Mouse (Mus musculus): Measurements from ENCODE around the gene Rev1. TPM values are rescaled to one million over a fixed set of nuclear protein-coding genes. Genes with fewer than 3 reads are reported as not detected.
A peak's percentile ranks its signal among the peaks of the same experiment; 100 is the strongest.

The Rev1 gene
- polyA plus RNA-seq (2014; fragmentation: Nextera tagmentation; extraction: Ambion mirVana): 31.6 and 38.0 TPM in 2 replicates

GRCm38 (mm10) chr1:38129501-38130267 lies at the start of gene Rev1:
Rev1 (minus strand) TSS chr1:38129801.
- WGBS: under 1% methylated on average over 89 of the region's 122 CpGs
- H3K27ac ChIP-seq (ENCODE audit: low read depth, low read length): peak within 1 kb of the TSS; percentile 94
- H3K9ac ChIP-seq (ENCODE audit: low read length): peak within 1 kb of the TSS; percentile 75
- ATAC-seq (ENCODE audit: low FRiP score) (peak; percentile 93), DNase-seq (ENCODE audit: low spot score, missing footprints) (peak; percentile 98)
- H3K36me3 ChIP-seq (ENCODE audit: control insufficient read depth, insufficient read depth, low read length): no peaks in the 10 kb centered on the region
- no peaks in the 10 kb centered on the region for H3K9me3 ChIP-seq (ENCODE audit: control insufficient read depth, low read length)
- peak within 1 kb of the TSS; percentile 67 for H3K4me2 ChIP-seq
- no peaks in the 10 kb centered on the region for H3K27me3 ChIP-seq (ENCODE audit: control insufficient read depth, insufficient read depth, low read length)
- peak within 1 kb of the TSS; percentile 87 for H3K4me3 ChIP-seq (ENCODE audit: low read depth, low read length)
- peaks cover 11% of the 10 kb centered on the region; the same call in 1 of the 2 replicates for H3K4me1 ChIP-seq (ENCODE audit: control insufficient read depth, insufficient read depth, low read length)

DNA sequence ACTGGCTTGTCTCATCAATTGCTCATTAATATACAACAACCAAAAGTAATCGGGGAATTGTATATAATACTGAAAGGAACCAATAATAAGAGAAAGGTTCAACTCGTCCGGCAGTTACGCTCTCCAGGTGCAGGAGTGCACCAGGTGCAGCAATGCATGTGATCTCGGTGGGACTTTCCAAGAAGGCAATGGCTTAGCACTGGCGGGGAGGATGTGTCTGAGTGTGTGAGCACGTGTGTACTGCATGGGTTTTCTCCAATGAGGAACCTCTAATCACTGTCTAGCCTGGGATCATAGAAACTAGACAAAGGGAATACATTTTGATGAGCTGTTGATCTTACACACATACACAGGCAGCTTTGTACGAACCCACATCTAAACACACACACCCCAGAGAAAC lies 49.3 kb upstream of the Rev1 start:
- H3K9ac ChIP-seq (ENCODE audit: low read length): no peak overlapping the region
- H3K4me3 ChIP-seq (ENCODE audit: low read depth, low read length): no peak overlapping the region
- H3K4me1 ChIP-seq (ENCODE audit: control insufficient read depth, insufficient read depth, low read length): no peaks in the 10 kb centered on the region
- H3K36me3 ChIP-seq (ENCODE audit: control insufficient read depth, insufficient read depth, low read length): no peaks in the 10 kb centered on the region; the same call in 1 of the 2 replicates
- WGBS: 94% methylated on average over 8 of the region's 8 CpGs
- DNase-seq (ENCODE audit: low spot score, missing footprints): no peak
- H3K9me3 ChIP-seq (ENCODE audit: control insufficient read depth, low read length): no peaks in the 10 kb centered on the region
- no peak overlapping the region for H3K27ac ChIP-seq (ENCODE audit: low read depth, low read length)
- no peaks in the 10 kb centered on the region for H3K27me3 ChIP-seq (ENCODE audit: control insufficient read depth, insufficient read depth, low read length)
- no peak for ATAC-seq (ENCODE audit: low FRiP score)
- no peak overlapping the region for H3K4me2 ChIP-seq

GRCm38 (mm10) chr1:38176077-38176476 lies 46.5 kb upstream of the Rev1 start:
- H3K27ac ChIP-seq (ENCODE audit: low read depth, low read length): no peak overlapping the region
- no peak overlapping the region for H3K4me2 ChIP-seq
- no peaks in the 10 kb centered on the region for H3K4me1 ChIP-seq (ENCODE audit: control insufficient read depth, insufficient read depth, low read length)
- WGBS: 91% methylated on average over 7 of the region's 7 CpGs
- H3K27me3 ChIP-seq (ENCODE audit: control insufficient read depth, insufficient read depth, low read length): no peaks in the 10 kb centered on the region
- DNase-seq (ENCODE audit: low spot score, missing footprints) (no peak), ATAC-seq (ENCODE audit: low FRiP score) (no peak)
- H3K36me3 ChIP-seq (ENCODE audit: control insufficient read depth, insufficient read depth, low read length): no peaks in the 10 kb centered on the region
- H3K9ac ChIP-seq (ENCODE audit: low read length): no peak overlapping the region
- H3K4me3 ChIP-seq (ENCODE audit: low read depth, low read length): no peak overlapping the region
- H3K9me3 ChIP-seq (ENCODE audit: control insufficient read depth, low read length): no peaks in the 10 kb centered on the region

DNA sequence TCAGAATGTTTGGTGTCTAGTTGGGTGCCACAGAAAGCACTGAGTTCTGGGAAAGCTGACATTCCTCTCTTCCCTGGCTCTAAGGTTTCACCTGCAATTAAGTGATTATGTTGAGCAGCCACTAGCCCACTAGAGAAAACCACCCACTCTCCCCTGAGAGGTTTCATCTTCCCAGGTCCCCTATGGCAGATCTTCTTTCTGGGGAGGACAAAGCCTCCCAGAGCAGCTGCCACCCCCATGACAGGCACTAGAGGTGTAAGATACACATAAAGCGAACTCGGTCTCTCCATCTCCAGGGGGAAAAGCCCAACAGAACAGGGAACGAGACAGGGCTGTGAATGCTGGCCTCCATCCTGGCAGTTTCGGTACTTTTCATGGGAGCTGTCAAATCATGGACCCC lies 42.3 kb upstream of the Rev1 start:
- no peak overlapping the region for H3K4me3 ChIP-seq (ENCODE audit: low read depth, low read length)
- H3K4me1 ChIP-seq (ENCODE audit: control insufficient read depth, insufficient read depth, low read length): no peaks in the 10 kb centered on the region
- DNase-seq (ENCODE audit: low spot score, missing footprints) (no peak), ATAC-seq (ENCODE audit: low FRiP score) (no peak)
- H3K27ac ChIP-seq (ENCODE audit: low read depth, low read length): no peak overlapping the region
- no peaks in the 10 kb centered on the region for H3K27me3 ChIP-seq (ENCODE audit: control insufficient read depth, insufficient read depth, low read length)
- no peaks in the 10 kb centered on the region for H3K9me3 ChIP-seq (ENCODE audit: control insufficient read depth, low read length)
- 92% methylated on average over 4 of the region's 4 CpGs for WGBS
- no peak overlapping the region for H3K9ac ChIP-seq (ENCODE audit: low read length)
- H3K4me2 ChIP-seq: no peak overlapping the region
- H3K36me3 ChIP-seq (ENCODE audit: control insufficient read depth, insufficient read depth, low read length): no peaks in the 10 kb centered on the region

DNA sequence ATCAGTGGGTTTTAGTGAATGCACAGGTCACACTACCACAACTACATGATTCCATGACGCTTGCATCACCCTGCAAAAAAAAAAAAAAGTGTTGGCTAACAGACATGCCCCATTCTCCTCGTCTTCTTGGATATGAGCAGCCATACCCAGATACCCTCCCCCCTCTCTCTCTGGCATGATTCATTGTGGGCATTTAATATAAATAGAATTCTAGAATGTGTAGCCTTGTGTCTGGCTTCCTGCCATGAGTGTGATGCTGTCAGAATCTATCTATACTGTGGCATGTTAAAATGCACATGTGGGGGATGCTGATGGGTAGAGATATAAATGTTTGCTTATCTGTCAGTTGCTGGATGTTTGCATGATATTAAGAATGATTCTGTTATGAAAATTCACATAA lies 36.1 kb upstream of the Rev1 start:
- no peak for DNase-seq (ENCODE audit: low spot score, missing footprints)
- no peak for ATAC-seq (ENCODE audit: low FRiP score)
- Histone ChIP-seq H3K27me3 (ENCODE audit: control insufficient read depth, insufficient read depth, low read length) (no peaks in the 10 kb centered on the region), H3K9me3 (ENCODE audit: control insufficient read depth, low read length) (no peaks in the 10 kb centered on the region), H3K27ac (ENCODE audit: low read depth, low read length) (no peak overlapping the region), H3K36me3 (ENCODE audit: control insufficient read depth, insufficient read depth, low read length) (no peaks in the 10 kb centered on the region), H3K4me3 (ENCODE audit: low read depth, low read length) (no peak overlapping the region), H3K4me1 (ENCODE audit: control insufficient read depth, insufficient read depth, low read length) (no peaks in the 10 kb centered on the region), H3K4me2 (no peak overlapping the region), H3K9ac (ENCODE audit: low read length) (no peak overlapping the region)
- 83% methylated on average over 2 of the region's 2 CpGs for WGBS

DNA sequence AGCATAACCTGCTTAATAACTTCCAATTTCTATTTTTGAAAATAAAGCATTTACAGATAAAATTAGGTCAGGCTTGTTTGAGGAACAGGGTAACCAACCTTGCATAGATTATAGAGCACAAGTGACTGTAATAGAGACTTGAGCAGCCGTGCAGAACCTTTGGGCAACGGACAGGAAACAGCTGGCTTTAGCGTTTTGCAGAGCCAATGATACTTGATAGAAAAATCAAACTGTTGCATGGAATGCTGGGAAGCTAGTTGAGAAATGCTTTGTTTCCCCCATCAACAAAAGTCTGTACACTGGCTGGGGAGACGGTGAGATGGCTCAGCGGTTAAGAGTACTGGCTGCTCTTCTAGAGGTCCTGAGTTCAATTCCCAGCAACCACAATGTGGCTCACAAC lies 20.5 kb upstream of the Rev1 start:
- 94% methylated on average over 5 of the region's 5 CpGs for WGBS
- no peaks in the 10 kb centered on the region for H3K9me3 ChIP-seq (ENCODE audit: control insufficient read depth, low read length)
- no peak for ATAC-seq (ENCODE audit: low FRiP score)

DNA sequence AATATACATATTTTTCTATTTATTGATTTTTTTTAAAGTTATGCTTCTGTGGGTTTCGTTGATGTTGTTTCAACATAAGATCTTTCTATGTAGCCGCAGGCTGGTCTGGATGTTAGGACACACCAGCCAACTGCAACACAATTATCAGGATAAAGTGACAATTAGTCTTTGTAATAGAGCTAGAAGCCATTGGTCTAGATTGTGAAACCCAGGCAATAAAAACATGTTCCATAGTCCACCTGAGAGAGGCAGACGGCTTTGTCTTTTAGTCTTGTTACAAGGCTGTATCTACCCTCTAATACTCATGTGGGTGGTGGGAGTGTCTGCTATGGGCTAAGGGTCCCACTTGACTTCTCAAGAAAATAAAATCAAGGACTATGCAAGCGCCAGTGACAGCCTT lies 16.4 kb upstream of the Rev1 start:
- no peak overlapping the region for H3K4me3 ChIP-seq (ENCODE audit: low read depth, low read length)
- H3K4me2 ChIP-seq: no peak overlapping the region
- no peak overlapping the region for H3K27ac ChIP-seq (ENCODE audit: low read depth, low read length)
- no peaks in the 10 kb centered on the region for H3K4me1 ChIP-seq (ENCODE audit: control insufficient read depth, insufficient read depth, low read length)
- H3K27me3 ChIP-seq (ENCODE audit: control insufficient read depth, insufficient read depth, low read length): no peaks in the 10 kb centered on the region
- DNase-seq (ENCODE audit: low spot score, missing footprints): peak; percentile 76
- no peak overlapping the region for H3K9ac ChIP-seq (ENCODE audit: low read length)
- H3K36me3 ChIP-seq (ENCODE audit: control insufficient read depth, insufficient read depth, low read length): no peaks in the 10 kb centered on the region
- ATAC-seq (ENCODE audit: low FRiP score): no peak
- no peaks in the 10 kb centered on the region for H3K9me3 ChIP-seq (ENCODE audit: control insufficient read depth, low read length)
- WGBS: 94% methylated on average over 4 of the region's 4 CpGs

More for the DNA sequence above, 20.5 kb upstream of the Rev1 start:
- no peak overlapping the region for H3K9ac ChIP-seq (ENCODE audit: low read length)
- no peaks in the 10 kb centered on the region for H3K27me3 ChIP-seq (ENCODE audit: control insufficient read depth, insufficient read depth, low read length)
- H3K36me3 ChIP-seq (ENCODE audit: control insufficient read depth, insufficient read depth, low read length): no peaks in the 10 kb centered on the region
- no peak for DNase-seq (ENCODE audit: low spot score, missing footprints)
- no peak overlapping the region for H3K4me3 ChIP-seq (ENCODE audit: low read depth, low read length)
- no peaks in the 10 kb centered on the region for H3K4me1 ChIP-seq (ENCODE audit: control insufficient read depth, insufficient read depth, low read length)
- no peak overlapping the region for H3K27ac ChIP-seq (ENCODE audit: low read depth, low read length)
- H3K4me2 ChIP-seq: no peak overlapping the region

- no peak overlapping the region for H3K4me3 ChIP-seq (ENCODE audit: low read depth, low read length)
- ATAC-seq (ENCODE audit: low FRiP score) (no peak), DNase-seq (ENCODE audit: low spot score, missing footprints) (peak; percentile 54)
- no peaks in the 10 kb centered on the region for H3K36me3 ChIP-seq (ENCODE audit: control insufficient read depth, insufficient read depth, low read length)
- WGBS: 77% methylated on average over 1 of the region's 1 CpGs
- H3K4me1 ChIP-seq (ENCODE audit: control insufficient read depth, insufficient read depth, low read length): no peaks in the 10 kb centered on the region
- H3K9ac ChIP-seq (ENCODE audit: low read length): no peak overlapping the region
- no peak overlapping the region for H3K4me2 ChIP-seq
- no peaks in the 10 kb centered on the region for H3K27me3 ChIP-seq (ENCODE audit: control insufficient read depth, insufficient read depth, low read length)
- H3K27ac ChIP-seq (ENCODE audit: low read depth, low read length): no peak overlapping the region
- no peaks in the 10 kb centered on the region for H3K9me3 ChIP-seq (ENCODE audit: control insufficient read depth, low read length)
Observed at GRCm38 (mm10) chr1:38141371-38141770, 11.8 kb upstream of the Rev1 start.

DNA sequence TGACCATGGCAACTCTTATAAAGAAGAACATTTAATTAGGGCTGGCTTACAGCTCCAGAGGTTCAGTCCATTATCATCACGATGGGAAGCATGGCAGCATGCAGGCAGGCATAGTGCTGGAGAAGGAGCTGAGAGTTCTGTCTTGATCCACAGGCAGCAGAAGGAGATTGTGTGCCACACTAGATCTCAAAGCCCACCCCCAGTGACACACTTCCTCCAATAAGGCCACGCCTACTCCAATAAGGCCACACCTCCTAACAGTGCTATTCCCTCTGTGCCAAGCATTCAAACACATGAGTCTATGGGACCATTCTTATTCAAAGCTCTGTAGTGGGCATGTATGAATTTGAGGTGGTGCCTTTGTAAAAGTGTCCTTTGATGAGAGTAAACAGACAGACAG lies 11.3 kb upstream of the Rev1 start:
- 90% methylated on average over 2 of the region's 2 CpGs for WGBS
- Histone ChIP-seq H3K36me3 (ENCODE audit: control insufficient read depth, insufficient read depth, low read length) (no peaks in the 10 kb centered on the region), H3K4me2 (no peak overlapping the region), H3K4me1 (ENCODE audit: control insufficient read depth, insufficient read depth, low read length) (no peaks in the 10 kb centered on the region), H3K9me3 (ENCODE audit: control insufficient read depth, low read length) (no peaks in the 10 kb centered on the region), H3K9ac (ENCODE audit: low read length) (no peak overlapping the region), H3K27ac (ENCODE audit: low read depth, low read length) (no peak overlapping the region), H3K27me3 (ENCODE audit: control insufficient read depth, insufficient read depth, low read length) (no peaks in the 10 kb centered on the region), H3K4me3 (ENCODE audit: low read depth, low read length) (no peak overlapping the region)
- peak; percentile 69 for DNase-seq (ENCODE audit: low spot score, missing footprints)
- ATAC-seq (ENCODE audit: low FRiP score): no peak
